Mouse (Mus musculus): ENCODE results near the gene Espl1. TPM values are rescaled to one million over a fixed set of nuclear protein-coding genes. Genes with fewer than 3 reads are reported as not detected.

Espl1 gene
- 3.0 TPM for polyA plus RNA-seq (2017; shearing (Covaris generic))

DNA sequence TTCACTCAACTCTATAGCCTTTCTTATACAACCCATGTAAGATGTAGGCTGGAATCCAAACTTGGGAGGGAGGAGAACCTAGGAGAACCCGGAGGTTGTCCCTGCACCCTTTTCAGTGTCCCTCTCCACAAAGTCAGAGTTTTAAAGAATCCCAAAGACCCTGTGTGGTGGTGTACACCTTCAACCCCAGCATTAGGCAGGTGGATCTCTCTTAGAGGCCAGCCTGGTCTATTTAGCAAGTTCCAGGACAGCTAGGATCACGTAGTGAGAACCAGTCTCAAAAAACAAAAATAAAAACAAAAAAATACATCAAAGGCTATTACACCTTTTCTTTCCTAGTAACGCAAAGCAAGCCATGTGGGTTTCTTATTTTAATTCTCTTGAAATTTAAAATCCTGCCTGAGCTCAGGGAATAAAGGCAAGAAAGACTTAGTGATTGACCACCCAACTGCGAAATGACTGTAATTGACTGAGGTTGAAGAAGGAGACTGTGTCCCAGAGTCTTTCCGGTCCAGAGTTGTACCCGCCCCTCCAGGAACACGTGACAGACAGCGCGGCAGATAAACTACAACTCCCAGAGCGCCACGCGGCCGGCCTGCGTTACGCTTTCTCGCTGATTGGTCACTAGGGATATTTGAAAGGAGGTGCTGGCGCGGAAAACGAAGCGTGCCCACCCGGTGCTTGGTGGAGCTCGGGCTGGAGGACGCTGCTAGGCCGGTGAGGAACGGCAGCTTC is at the start of gene Espl1:
TSS of gene Espl1 (plus strand) at position 634 of the 735 bp plus-strand sequence.

DNA sequence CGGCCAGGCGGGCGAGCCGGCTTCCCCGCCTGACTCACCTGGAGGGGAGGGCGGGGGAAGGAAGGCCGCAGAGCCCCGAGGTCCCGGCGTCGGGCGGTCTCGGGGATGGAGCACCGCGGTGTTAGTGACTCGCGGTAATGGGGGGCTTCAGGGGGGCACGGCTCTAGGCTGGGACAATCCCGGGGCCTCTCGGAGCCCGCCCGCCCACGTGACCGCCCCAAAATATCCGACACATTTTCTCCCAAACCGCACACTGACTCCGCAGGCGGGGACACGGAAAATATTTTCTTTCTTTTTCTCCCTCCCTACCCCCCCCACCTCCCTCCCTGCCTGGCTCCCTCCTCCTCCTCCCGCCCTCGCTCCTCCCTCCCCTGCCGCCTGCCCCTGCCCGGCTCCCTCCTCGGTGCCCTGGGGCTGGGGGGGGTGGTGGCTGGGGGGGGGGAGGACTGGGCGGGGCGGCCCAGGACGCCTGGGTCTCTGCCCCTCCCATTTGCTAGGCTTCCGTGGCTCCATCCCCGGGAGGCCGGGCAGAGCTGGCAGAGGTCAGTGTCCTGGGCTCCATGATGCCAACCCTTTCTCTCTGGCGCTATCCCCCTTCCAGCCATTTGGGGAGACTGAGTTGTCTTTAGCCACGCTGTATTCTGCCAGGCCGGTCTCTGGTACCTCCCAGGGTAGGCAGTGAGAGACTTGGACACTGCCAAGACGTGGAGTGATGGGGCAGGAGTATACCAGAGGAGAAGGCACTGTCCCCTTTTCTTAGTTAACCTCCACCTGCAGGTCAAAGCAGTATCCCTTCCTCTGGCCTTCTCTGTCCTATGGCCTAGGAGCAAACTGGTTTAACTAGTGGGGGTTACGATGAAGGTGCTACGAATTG is 38.6 kb upstream of the Espl1 start, which contains the start of gene Rarg:
TSS of gene Rarg (minus strand) at position 316 of the 874 bp plus-strand sequence.

DNA sequence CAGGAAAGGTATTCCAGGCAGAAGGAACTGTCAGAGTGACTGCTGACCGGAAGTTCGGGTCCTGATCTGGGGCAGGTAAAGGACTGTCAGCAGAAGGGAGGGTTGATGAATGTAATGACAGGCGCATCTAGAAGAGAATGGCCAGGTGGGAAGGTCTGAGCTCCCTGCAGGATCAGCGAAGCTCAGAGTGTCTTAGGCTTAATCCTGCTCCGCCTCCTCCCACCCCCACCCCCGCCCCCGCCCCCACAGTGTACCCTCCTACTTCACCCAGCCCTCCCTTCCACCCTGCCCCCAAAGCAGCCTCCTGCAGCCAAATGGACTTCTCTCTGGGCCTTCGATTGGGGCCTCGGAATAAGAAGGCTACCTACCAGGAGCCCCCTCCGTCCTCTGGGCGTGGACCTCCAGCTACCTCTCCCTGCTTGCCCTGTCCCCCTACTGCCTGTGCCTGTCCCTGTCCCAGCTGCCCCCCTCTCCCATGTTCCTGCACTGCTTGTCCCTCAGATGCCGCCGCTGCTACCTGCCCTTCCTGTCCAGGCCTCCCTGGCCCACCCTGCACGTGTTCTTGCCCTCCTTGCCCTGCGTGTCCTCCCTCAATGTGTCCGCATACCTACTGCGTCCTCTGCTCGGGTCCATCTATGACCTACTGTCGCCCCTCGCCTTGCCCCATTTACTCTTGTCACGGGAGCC is 25.6 kb upstream of the Espl1 start, which contains the start of gene Gm9918:
TSS of gene Gm9918 (plus strand) at position 290 of the 687 bp plus-strand sequence.

DNA sequence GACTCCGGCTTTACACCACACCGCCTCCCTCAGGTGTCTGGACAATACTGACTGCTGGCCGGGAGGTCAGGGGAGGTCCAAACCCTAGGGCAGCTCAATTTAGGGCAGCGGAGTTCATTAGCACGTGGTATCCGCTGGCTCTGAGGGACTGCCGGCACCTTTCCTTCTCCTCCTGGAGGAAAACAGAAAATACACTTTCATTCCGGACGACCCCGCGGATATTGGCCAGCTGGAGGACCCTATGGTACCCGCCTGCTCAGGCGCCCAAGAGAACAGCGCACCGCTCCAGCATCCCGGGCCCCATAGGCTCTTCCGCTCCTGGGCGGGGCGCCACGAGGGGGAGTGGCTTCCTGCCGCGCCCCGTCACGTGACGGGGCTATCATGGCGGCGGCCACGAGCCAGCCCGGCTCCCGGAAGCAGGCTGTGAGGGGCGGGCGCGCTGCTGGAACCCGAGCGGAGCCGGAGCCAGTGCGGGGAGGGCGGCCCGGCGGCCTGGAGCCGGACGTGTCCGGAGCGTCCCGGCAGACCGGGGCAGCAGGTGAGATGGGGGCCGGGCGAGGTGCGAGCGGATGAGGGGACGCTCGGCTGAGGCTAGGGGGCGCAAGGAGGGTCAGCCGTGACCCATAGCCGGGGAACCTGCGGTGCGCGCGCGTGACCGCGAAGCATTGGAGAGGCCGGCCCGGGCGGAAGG is 16.8 kb upstream of the Espl1 start, which contains the start of gene Mfsd5:
TSS of gene Mfsd5 (plus strand) at position 363 of the 691 bp plus-strand sequence.

DNA sequence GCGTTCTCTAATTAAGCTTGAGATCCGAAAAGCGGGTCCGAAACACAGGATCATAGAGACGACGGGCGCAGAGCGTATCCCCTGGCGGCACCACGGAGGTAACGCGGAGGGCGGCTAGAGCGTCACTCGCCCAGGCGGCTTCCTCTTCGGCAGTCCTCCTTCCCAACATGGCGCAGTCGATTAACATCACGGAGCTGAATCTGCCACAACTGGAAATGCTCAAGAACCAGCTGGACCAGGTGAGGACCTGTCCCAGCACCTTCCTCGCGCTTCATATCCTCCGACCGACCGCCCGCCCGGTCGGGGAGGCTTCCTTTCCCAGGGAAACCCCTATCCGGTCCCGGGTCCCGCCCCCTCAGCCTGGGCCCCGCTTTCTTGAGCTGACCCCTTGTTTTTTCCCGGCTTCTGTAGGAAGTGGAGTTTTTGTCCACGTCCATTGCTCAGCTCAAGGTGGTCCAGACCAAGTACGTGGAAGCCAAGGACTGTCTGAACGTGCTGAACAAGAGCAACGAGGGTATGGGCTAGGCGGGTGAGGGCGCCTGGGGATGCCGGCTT is 30.0 kb downstream of the Espl1 start, which contains the start of gene Pfdn5:
TSS of gene Pfdn5 (plus strand) at position 95 of the 555 bp plus-strand sequence.

DNA sequence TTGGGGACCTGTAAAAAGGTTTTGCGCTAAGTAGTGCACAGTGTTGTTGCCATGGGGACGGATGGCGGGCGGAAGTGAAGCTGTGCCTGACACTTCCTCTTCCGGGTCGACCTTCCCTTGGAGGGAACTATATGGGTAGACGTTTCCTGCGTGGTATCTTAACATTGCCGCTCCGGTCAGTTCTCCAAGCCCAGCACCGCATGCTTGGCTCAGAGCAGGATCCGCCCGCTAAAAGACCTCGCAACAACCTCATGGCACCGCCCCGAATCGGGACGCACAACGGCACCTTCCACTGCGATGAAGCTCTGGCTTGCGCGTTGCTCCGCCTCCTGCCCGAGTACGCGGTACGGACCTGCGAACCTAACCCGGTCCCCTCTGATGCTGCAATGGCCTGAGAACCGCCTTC is 35.5 kb downstream of the Espl1 start, which contains the start of gene Myg1:
TSS of gene Myg1 (plus strand) at position 100 of the 406 bp plus-strand sequence.

DNA sequence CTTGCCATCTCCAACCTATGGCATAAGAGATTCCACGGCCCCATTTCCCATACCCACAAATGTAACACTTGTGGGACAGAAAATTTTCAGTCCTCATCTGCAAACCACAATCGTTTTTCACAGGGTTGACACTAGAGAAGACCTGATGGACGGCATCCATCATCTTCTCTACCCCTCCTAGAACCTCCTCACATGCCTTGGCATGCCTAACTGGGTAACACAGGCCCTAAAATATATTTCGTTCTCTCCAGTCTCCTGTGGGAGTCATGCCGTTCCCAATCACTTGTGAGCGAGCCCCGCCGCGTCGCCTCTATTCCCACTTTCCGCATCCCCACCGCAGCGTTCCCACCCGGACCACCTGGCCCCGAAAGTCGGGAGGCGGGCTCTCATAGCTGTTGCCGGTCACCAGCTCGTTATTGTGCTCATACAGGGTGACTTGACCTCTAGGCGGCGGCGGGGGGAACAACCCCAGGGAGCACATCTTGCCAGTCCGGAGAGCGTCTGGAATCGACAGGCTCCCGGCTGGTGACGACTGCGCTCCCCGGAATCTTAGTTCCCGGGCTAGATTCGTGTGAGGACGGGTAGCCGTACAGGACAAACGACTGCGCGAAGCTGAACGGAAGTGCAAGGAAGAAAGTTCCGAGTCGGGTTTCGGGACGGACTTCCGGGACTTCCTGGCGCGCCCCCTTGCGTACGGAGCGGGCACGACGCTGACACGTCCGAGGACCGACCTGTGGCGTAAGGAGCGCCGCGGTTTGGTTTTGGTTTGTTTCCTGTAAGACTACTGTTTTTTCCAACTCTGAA is 54.3 kb downstream of the Espl1 start, which contains the start of gene Aaas:
TSS of gene Aaas (minus strand) at position 634 of the 804 bp plus-strand sequence.

DNA sequence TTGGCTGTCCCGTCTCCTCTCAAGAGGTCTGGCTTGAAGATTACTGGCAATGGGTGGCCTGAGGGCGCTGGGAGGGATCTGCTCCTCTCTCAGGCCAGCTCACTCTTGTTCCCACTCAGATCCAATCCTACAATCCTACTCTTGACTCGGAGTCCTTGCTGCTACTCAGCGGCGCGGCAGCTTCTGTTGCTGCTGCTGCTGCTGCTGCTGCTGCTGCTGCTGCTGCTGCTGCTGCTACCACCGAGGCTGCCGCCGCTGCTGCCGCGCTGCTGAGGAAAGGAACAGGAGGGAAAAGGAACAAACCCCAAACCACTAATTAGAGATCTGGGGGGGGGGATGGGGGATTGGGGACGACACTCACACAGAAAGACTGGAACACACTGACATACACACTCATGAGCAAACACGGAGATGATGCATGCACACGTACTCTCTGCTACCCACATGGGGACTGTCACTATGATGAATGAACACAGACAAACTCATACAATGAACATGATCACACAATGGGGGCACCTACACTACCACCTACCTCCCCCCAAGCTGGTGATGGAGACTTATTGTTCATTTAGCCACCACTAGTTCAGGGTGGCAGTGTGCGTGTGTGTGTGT is 70.8 kb downstream of the Espl1 start, which contains the start of gene Sp7:
TSS of gene Sp7 (minus strand) at position 450 of the 612 bp plus-strand sequence.

Other genes starting within 250 kb of the Espl1 start
- 154 TPM for gene Eif4b, start 222.5 kb upstream of the Espl1 start, polyA plus RNA-seq (2017; shearing (Covaris generic))
- 1.7 TPM for gene Tns2, start 195.9 kb upstream of the Espl1 start, polyA plus RNA-seq (2017; shearing (Covaris generic))
- 63.5 TPM for gene Spryd3, start 160.0 kb upstream of the Espl1 start, polyA plus RNA-seq (2017; shearing (Covaris generic))
- gene Igfbp6, start 151.9 kb upstream of the Espl1 start, polyA plus RNA-seq (2017; shearing (Covaris generic)), result 0.33 TPM
- gene Soat2, start 145.7 kb upstream of the Espl1 start, polyA plus RNA-seq (2017; shearing (Covaris generic)), result 1.5 TPM
- 68.1 TPM for gene Zfp740, start 93.0 kb upstream of the Espl1 start, polyA plus RNA-seq (2017; shearing (Covaris generic))
- 12.4 TPM for gene Csad, start 91.5 kb upstream of the Espl1 start, polyA plus RNA-seq (2017; shearing (Covaris generic))
- gene Itgb7, start 64.3 kb upstream of the Espl1 start, polyA plus RNA-seq (2017; shearing (Covaris generic)), result 962 TPM
- gene Rarg, start 38.7 kb upstream of the Espl1 start, polyA plus RNA-seq (2017; shearing (Covaris generic)), result 46.7 TPM
- not detected for gene Gm9918, start 25.7 kb upstream of the Espl1 start, polyA plus RNA-seq (2017; shearing (Covaris generic))
- 82.2 TPM for gene Mfsd5, start 16.8 kb upstream of the Espl1 start, polyA plus RNA-seq (2017; shearing (Covaris generic))
- gene Pfdn5, start 29.9 kb downstream of the Espl1 start, polyA plus RNA-seq (2017; shearing (Covaris generic)), result 582 TPM
- 99.5 TPM for gene Myg1, start 35.4 kb downstream of the Espl1 start, polyA plus RNA-seq (2017; shearing (Covaris generic))
- gene Aaas, start 54.5 kb downstream of the Espl1 start, polyA plus RNA-seq (2017; shearing (Covaris generic)), result 58.8 TPM
- not detected for gene Sp7, start 70.9 kb downstream of the Espl1 start, polyA plus RNA-seq (2017; shearing (Covaris generic))
- 19.6 TPM for gene Sp1, start 109.9 kb downstream of the Espl1 start, polyA plus RNA-seq (2017; shearing (Covaris generic))
- gene Amhr2, start 149.1 kb downstream of the Espl1 start, polyA plus RNA-seq (2017; shearing (Covaris generic)), result not detected
- 748 TPM for gene Prr13, start 162.8 kb downstream of the Espl1 start, polyA plus RNA-seq (2017; shearing (Covaris generic))
- 119 TPM for gene Pcbp2, start 174.3 kb downstream of the Espl1 start, polyA plus RNA-seq (2017; shearing (Covaris generic))
- gene Gm10337, start 207.5 kb downstream of the Espl1 start, polyA plus RNA-seq (2017; shearing (Covaris generic)), result not detected
- gene Map3k12, start 220.8 kb downstream of the Espl1 start, polyA plus RNA-seq (2017; shearing (Covaris generic)), result 11.1 TPM
- 55.5 TPM for gene Tarbp2, start 221.9 kb downstream of the Espl1 start, polyA plus RNA-seq (2017; shearing (Covaris generic))
- 4.6 TPM for gene Npff, start 228.7 kb downstream of the Espl1 start, polyA plus RNA-seq (2017; shearing (Covaris generic))